Mouse (Mus musculus): ENCODE data around the gene Smyd3. TPM values are rescaled to one million over a fixed set of nuclear protein-coding genes. Genes with fewer than 3 reads are reported as not detected.

Smyd3 gene
- polyA plus RNA-seq, 1 experiment: 12.6 TPM

GRCm38 (mm10) chr1:179065294-179065601, 452.6 kb downstream of the Smyd3 start:
- no peak for TF ChIP-seq CTCF (IDR thresholded peaks at IDR 0.05; ENCODE audit: borderline replicate concordance, extremely low read depth, insufficient read depth, insufficient read length)
- TF ChIP-seq POLR2A (IDR thresholded peaks at IDR 0.05; ENCODE audit: borderline replicate concordance, extremely low read depth, insufficient read depth, insufficient read length, poor library complexity, severe bottlenecking): no peak
- peak; percentile 44 for DNase-seq (ENCODE audit: low read depth)

DNA sequence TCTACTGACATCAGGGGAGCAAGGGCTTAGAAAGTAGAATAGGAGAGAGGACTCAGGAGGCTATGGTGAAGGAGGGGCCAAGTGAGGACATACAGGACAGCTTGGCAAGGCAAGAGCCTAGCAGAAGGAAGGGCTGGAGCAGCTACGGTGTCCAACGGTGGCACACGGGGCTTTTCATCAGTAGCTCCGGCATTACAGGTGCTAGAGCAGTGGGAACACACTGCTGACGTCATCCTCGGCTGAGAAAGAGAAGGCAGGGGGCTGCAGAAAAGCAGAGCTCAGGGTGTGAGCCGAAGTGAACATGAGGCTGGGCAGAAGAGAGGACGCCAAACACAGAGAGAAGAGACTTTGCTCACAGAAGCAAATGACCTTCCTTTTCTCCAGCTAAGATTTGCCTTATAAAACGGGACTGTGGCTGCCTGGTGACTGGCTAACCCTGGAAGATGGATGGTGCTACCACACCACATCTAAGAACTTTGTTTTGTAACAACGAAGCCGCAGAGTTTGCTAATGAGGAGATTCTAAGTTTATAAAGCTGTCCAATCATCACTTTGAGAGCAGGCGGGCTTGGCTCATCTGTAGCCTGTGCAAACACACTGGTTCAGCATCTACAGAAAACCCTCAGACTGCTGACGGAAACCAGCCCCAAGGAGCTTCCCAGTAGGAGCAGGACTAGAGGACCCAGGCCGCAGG, 453.1 kb downstream of the Smyd3 start:
- TF ChIP-seq POLR2A (IDR thresholded peaks at IDR 0.05; ENCODE audit: borderline replicate concordance, extremely low read depth, insufficient read depth, insufficient read length, poor library complexity, severe bottlenecking): no peak
- no peak for TF ChIP-seq CTCF (IDR thresholded peaks at IDR 0.05; ENCODE audit: borderline replicate concordance, extremely low read depth, insufficient read depth, insufficient read length)
- no peak for DNase-seq (ENCODE audit: low read depth)

DNA sequence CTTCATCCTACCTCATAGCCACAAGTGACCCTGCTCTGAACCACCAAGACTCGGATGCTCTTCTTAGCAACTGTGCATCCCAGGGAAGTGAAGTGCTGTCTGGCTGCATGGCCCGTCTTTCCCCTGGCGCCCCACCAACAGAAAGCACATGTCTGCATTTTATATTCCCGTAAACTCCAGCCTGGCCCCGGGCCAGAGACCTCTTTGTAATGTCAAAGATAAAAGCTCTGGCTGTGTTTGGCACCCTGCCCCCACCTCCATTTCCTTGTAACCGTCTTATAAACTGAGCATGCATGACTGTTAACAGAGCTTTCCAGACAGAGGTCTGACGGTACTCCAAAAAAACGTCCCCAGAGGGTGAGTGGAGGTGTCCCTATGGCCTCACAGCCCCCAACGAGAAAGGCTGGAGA, 456.1 kb downstream of the Smyd3 start:
- TF ChIP-seq POLR2A (IDR thresholded peaks at IDR 0.05; ENCODE audit: borderline replicate concordance, extremely low read depth, insufficient read depth, insufficient read length, poor library complexity, severe bottlenecking) (no peak), CTCF (IDR thresholded peaks at IDR 0.05; ENCODE audit: borderline replicate concordance, extremely low read depth, insufficient read depth, insufficient read length) (no peak)
- peak; percentile 92 for DNase-seq (ENCODE audit: low read depth)

- no peak for DNase-seq (ENCODE audit: low read depth)
- TF ChIP-seq CTCF (IDR thresholded peaks at IDR 0.05; ENCODE audit: borderline replicate concordance, extremely low read depth, insufficient read depth, insufficient read length) (no peak), POLR2A (IDR thresholded peaks at IDR 0.05; ENCODE audit: borderline replicate concordance, extremely low read depth, insufficient read depth, insufficient read length, poor library complexity, severe bottlenecking) (no peak)
These were observed 456.8 kb downstream of the Smyd3 start for GRCm38 (mm10) chr1:179061053-179061452.

DNA sequence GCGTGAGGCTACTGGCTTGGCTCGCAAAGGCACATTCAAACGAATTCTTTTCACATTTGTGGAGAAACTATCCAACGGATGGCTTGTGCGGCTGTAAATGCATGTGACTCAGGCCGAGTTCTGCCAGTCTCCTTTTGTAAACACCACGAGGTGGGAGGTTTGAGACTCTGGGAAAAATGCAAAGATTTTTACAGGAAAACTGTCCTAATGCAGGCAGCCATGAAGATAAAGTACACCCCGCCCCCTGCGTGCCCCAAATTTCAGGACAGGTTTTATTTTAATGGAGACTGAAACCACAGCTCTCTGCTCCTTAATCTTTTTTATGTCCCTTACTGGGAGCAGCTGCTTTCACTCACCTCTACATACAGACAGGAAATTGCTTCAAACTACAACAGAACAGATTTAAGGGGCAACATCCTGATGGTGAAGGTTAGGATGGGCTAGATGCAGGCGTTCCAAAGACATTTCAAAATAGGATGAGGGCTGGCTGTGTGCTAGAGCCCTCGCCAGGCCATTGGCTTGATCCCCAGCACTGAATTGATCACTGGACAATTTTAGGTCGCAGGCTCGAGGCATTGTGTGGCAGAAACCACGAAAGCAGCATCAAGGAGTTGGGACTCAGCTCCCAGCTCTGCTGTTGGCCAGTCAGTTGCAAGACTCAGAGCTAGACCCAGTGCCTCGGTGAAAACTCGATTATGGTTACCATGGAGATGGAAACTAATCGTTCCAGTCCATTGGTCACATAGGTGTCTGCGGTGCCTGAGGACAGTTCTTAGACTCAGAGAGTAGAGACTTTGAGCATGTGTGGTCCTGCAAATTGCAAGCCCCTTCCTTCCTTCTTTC, 457.5 kb downstream of the Smyd3 start:
- DNase-seq (ENCODE audit: low read depth): peak; percentile 73
- no peak for TF ChIP-seq POLR2A (IDR thresholded peaks at IDR 0.05; ENCODE audit: borderline replicate concordance, extremely low read depth, insufficient read depth, insufficient read length, poor library complexity, severe bottlenecking)
- TF ChIP-seq CTCF (IDR thresholded peaks at IDR 0.05; ENCODE audit: borderline replicate concordance, extremely low read depth, insufficient read depth, insufficient read length): no peak

DNA sequence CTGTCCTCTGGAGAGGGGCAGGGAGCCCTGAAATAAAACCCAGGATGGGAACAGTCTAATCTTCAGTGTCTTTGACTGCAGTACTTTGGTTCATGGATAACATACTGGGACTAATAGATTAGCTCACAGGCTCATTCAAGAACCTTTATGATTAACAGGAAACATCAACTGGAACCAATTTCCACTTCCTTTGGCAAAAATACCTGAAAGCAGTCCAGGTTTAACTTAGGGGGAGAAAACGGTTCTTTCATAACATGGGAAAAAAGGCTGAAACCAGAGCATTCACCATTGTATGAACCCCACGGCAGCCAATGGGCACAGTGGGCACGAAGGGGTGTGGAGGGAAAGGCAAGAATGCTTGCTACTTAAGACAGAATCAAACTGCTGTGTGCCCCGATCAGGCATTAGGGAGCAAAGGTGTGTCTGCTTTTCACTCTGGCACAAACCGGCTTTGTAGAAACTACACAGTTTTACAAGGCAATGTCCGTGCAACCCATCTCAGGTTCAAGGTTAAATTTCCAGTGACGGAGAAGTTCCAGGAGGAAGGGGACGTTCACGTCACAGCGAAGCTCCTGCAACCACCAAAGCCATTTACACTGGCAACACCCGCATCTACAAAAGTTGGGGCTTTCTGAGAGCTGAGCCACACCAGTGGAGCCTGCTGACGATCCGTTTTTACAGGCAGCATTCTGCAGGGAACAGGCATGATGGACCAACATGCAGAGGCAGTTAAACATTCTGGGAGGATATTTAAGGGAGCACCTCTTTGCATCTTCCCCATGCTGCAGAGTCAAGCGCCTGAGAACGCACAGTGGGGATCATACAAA, 458.3 kb downstream of the Smyd3 start:
- DNase-seq (ENCODE audit: low read depth): no peak
- TF ChIP-seq CTCF (IDR thresholded peaks at IDR 0.05; ENCODE audit: borderline replicate concordance, extremely low read depth, insufficient read depth, insufficient read length) (no peak), POLR2A (IDR thresholded peaks at IDR 0.05; ENCODE audit: borderline replicate concordance, extremely low read depth, insufficient read depth, insufficient read length, poor library complexity, severe bottlenecking) (no peak)

DNA sequence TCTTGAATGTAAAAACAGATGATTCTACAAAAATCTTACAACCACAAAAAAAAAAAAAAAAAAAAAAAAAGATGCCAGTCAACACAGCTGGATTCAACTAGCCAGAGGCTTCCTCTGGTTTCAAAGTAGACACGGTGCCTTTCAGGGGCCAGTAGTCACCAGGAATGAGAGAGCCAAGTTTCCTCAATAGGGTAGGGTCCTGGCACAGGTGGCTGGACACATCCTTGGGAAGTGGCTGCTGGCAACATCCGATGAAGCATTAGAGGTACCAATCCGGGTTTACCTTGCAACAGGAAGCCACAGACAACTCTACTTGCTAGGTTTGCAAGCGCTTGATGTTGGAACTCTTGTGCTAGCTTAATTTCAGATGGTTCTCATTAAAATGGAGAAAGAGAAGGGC, 459.2 kb downstream of the Smyd3 start:
- no peak for DNase-seq (ENCODE audit: low read depth)
- TF ChIP-seq POLR2A (IDR thresholded peaks at IDR 0.05; ENCODE audit: borderline replicate concordance, extremely low read depth, insufficient read depth, insufficient read length, poor library complexity, severe bottlenecking) (no peak), CTCF (IDR thresholded peaks at IDR 0.05; ENCODE audit: borderline replicate concordance, extremely low read depth, insufficient read depth, insufficient read length) (no peak)

GRCm38 (mm10) chr1:179055760-179056159, 462.1 kb downstream of the Smyd3 start:
- TF ChIP-seq POLR2A (IDR thresholded peaks at IDR 0.05; ENCODE audit: borderline replicate concordance, extremely low read depth, insufficient read depth, insufficient read length, poor library complexity, severe bottlenecking) (no peak), CTCF (IDR thresholded peaks at IDR 0.05; ENCODE audit: borderline replicate concordance, extremely low read depth, insufficient read depth, insufficient read length) (no peak)
- DNase-seq (ENCODE audit: low read depth): no peak

GRCm38 (mm10) chr1:179054385-179055116, 463.3 kb downstream of the Smyd3 start:
- no peak for TF ChIP-seq POLR2A (IDR thresholded peaks at IDR 0.05; ENCODE audit: borderline replicate concordance, extremely low read depth, insufficient read depth, insufficient read length, poor library complexity, severe bottlenecking)
- no peak for TF ChIP-seq CTCF (IDR thresholded peaks at IDR 0.05; ENCODE audit: borderline replicate concordance, extremely low read depth, insufficient read depth, insufficient read length)

DNA sequence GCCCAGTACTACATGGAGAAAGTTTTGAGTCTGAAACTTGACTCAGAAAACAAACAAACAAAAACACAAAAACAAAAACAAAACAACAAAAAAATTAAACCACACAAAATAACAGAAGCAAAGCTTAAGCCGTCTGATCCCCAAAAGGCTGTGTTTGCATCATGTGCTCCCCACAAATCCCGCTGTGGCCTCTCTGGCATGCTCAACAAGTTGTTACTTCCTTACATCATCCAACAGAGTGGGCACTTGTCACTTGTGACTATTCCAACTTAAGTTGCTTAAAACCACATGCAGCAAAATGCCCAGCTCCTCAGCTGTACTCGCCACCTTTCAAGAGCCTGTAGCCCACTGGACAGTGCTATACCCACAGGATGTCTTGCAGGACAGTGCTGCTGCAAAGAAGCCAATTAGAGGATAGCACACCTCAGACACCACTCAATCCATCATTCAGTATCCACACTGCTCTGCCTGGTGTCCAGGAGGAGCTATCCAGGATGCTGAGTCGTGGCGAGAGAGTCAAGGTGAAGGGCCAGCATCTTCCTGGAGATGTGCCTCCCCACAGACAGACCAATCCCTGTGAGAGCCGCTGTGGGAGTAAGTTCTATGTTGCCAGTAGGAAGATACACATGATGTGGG, 465.2 kb downstream of the Smyd3 start:
- DNase-seq (ENCODE audit: low read depth): no peak
- TF ChIP-seq CTCF (IDR thresholded peaks at IDR 0.05; ENCODE audit: borderline replicate concordance, extremely low read depth, insufficient read depth, insufficient read length): no peak

More at GRCm38 (mm10) chr1:179054385-179055116, 463.3 kb downstream of the Smyd3 start:
- no peak for DNase-seq (ENCODE audit: low read depth)
